Mouse (Mus musculus) intestine, postnatal 0 days (tissue): ENCODE measurements around the gene Eid1. TPM values are rescaled to one million over a fixed set of nuclear protein-coding genes. Genes with fewer than 3 reads are reported as not detected.

Experiments
- ATAC-seq: fragments of 200-750 bp; cut with Nextera tagmentation; 2 replicates; pipeline ENCODE4 v1.8.0; 2017; ENCODE audit warnings: mild to moderate bottlenecking, moderate TSS enrichment, moderate library complexity
- H3K27ac ChIP-seq: fragments of 300-500 bp; sonication (generic); 2 replicates; pipeline ENCODE4 v1.5.1; 2014; ENCODE audit warnings: mild to moderate bottlenecking, low read depth, low read length, moderate library complexity
- H3K27me3 ChIP-seq: fragments of 300-500 bp; sonication (generic); replicated peaks from 2 replicates; pipeline ENCODE4 v1.6.1; 2014; ENCODE audit warnings: low read length, mixed read lengths; ENCODE audit not compliant: control insufficient read depth, insufficient read depth
- H3K36me3 ChIP-seq: fragments of 300-500 bp; sonication (generic); 2 replicates; pipeline ENCODE4 v1.6.1; 2014; ENCODE audit warnings: mild to moderate bottlenecking, moderate library complexity; ENCODE audit not compliant: control insufficient read depth, insufficient read depth
- H3K4me1 ChIP-seq: fragments of 300-500 bp; sonication (generic); replicated peaks from 2 replicates; pipeline ENCODE4 v1.6.1; 2014; ENCODE audit warnings: antibody characterized with exemption, low read length, mixed read lengths; ENCODE audit not compliant: control insufficient read depth, insufficient read depth
- H3K4me2 ChIP-seq: fragments of 300-500 bp; sonication (generic); replicated peaks from 2 replicates; pipeline ENCODE4 v1.6.1; 2014; ENCODE audit warnings: low read depth, mild to moderate bottlenecking, moderate library complexity
- H3K4me3 ChIP-seq: fragments of 300-500 bp; sonication (generic); 2 replicates; pipeline ENCODE4 v1.5.1; 2014; ENCODE audit warnings: low read depth, low read length
- H3K9ac ChIP-seq: fragments of 300-500 bp; sonication (generic); 2 replicates; pipeline ENCODE4 v1.6.1; 2014; ENCODE audit warnings: mild to moderate bottlenecking, low read depth, low read length
- H3K9me3 ChIP-seq: fragments of 300-500 bp; sonication (generic); 2 replicates; pipeline ENCODE4 v1.6.1; 2016; ENCODE audit warnings: mixed run types; ENCODE audit not compliant: control insufficient read depth
- CTCF ChIP-seq: sonication (generic); IDR thresholded peaks from 2 replicates; pipeline ENCODE4 v1.5.1; 2016; ENCODE audit warnings: low read depth, mild to moderate bottlenecking, control low read depth, antibody characterized with exemption, moderate library complexity
- WGBS: fragments of 180-500 bp; shearing (Covaris S2); extraction: QIAGEN DNeasy Blood & Tissue Kit; methylation state at CpG from one replicate; pipeline ENCODE4 v1.1.7; 2014; 5-methylcytosine and 5-hydroxymethylcytosine counted together
- polyA plus RNA-seq: library from polyadenylated mRNA; unstranded; fragments of >200 nt; fragmentation: Nextera tagmentation; extraction: Ambion mirVana; gene quantifications from 2 replicates; pipeline ENCODE4 v1.2.1, GENCODE M21; 2015

Eid1 gene
- polyA plus RNA-seq, 1 experiment from 2014 or later, result 67.4 TPM

DNA sequence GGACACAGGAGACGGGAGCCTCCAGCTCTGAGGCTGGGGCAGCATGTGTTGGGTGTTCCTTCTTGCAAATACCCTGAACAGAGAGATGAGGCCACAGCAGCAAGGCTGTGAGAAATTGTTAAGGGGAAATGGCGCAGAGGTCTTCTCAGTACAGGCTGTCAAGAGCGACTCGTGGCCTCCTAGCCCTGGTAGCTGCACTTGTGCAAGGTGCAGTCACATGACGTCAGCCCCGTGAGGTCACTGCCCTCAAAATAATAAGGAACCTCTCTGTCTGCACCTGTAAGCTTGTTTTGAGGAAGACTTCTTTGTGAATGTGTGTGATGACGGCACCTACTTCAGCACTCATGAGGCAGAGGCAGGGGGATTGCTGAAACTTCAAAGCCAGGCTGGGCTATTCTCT, 11.0 kb downstream of the Eid1 start:
- ATAC-seq, result peak; percentile 75

DNA sequence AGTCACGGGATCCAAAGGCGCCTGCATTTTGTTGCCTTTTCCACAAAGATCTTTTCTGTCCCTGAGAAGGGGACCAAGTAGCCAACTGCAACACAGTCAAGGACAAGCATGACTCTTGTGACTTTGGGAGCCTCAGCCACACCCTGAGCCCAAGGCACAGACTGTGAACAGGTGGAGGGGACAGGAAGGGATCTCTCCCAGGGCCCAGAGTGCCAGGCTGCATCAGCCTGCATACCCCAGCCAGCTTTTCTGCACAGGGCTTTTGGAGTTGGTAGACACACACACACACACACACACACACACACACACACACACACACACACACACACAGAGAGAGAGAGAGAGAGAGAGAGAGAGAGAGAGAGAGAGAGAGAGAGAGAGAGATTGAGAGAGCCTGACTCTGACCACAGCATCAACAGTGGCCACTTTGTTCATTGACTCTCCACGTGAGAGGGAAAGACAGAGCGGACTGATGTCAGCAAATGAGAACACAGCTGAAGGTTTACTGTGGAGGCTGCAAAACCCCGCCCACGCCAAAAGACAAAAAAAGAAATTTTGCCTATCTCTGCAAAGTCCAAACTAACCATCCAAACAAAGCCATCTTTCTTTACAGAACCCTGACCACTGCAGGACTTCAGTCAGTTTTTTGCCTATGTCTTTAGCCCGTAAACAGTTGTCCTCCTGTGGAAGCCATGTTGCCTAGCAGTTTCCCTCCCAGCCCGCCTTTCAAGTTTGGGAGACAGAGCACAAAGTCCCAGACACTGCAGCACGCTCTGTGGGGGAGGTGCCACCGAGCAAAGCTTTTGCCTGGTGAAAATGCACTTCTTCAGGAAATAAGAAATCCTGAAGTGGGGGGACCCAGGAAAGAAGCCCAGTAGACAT, 11.9 kb downstream of the Eid1 start:
- Histone ChIP-seq H3K4me3 (no peak overlapping the region), H3K4me1 (peaks cover 5% of the 10 kb centered on the region; the same call in 1 of the 2 replicates), H3K27me3 (no peaks in the 10 kb centered on the region), H3K36me3 (no peaks in the 10 kb centered on the region), H3K27ac (no peak overlapping the region), H3K9ac (no peak overlapping the region), H3K9me3 (no peaks in the 10 kb centered on the region), H3K4me2 (no peak overlapping the region)
- 0 out of 2 replicates have a peak, but pooled peaks have one; percentile 33 for ATAC-seq
- TF ChIP-seq CTCF, result no peak
- WGBS, result 47% methylated on average over 10 of the region's 10 CpGs

More for the DNA sequence above, 11.0 kb downstream of the Eid1 start:
- no peak for TF ChIP-seq CTCF
- H3K4me1 ChIP-seq, result peaks cover 5% of the 10 kb centered on the region; the same call in 1 of the 2 replicates
- no peak overlapping the region for H3K27ac ChIP-seq
- H3K27me3 ChIP-seq, result no peaks in the 10 kb centered on the region
- H3K9ac ChIP-seq, result no peak overlapping the region
- H3K4me2 ChIP-seq, result no peak overlapping the region
- H3K36me3 ChIP-seq, result no peaks in the 10 kb centered on the region
- no peak overlapping the region for H3K4me3 ChIP-seq
- no peaks in the 10 kb centered on the region for H3K9me3 ChIP-seq
- 63% methylated on average over 7 of the region's 7 CpGs for WGBS

DNA sequence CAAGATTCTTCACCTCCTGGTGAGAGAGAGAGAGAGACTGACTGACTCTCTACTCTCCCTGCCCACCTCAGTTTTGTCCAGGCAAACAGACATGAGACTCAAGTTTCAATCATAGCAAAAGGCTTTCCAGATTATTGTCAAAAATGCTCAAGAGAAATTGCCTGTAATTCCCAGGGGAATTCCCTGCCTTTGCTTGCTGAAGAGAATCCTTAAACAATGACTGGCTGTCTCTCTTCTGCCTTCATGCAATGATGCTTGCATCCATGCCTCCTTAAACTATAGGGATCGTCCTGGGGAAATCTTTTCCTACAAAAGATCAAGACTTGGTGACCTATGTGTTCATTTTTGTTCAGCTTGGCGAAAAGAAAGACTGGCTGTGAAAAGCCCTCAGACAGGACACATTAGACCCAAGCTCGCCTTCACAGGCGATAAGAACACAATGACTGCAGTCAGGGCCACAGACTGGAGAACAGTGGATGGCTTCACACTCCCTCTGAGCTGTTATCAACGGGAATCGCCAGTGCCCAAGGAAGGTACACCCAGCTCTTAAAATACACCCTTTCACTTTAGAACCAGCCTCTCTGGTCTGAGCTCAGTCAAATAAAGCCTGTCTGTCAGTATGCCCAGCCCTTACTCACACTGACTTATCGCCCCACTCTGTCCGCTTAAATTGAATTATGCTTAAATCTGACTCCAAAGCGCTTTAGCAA, 12.7 kb downstream of the Eid1 start:
- Histone ChIP-seq H3K4me2 (no peak overlapping the region), H3K4me1 (peaks cover 5% of the 10 kb centered on the region; the same call in 1 of the 2 replicates), H3K27ac (no peak overlapping the region), H3K9me3 (no peaks in the 10 kb centered on the region), H3K36me3 (no peaks in the 10 kb centered on the region), H3K27me3 (no peaks in the 10 kb centered on the region), H3K4me3 (no peak overlapping the region), H3K9ac (no peak overlapping the region)
- ATAC-seq, result no peak
- TF ChIP-seq CTCF, result no peak
- 61% methylated on average over 9 of the region's 9 CpGs for WGBS

DNA sequence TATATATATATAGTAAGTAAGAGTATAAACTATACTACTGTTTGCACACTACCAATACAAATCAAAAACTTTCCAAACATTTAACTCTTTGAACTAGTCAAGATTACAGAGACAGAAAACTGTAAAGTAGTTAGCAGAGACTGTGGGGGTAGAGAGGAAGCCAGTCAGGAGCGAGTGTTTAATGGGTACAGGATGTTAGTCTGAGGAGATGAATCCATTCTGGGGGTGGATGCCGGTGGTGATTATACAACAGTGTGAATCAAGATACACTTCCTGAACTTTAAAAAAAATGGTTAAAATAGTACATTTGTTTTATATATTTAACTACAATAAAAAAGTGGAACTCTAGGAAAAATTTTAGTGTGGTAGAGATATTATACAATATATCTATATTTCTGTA, 19.1 kb downstream of the Eid1 start:
- H3K27ac ChIP-seq, result no peak overlapping the region
- ATAC-seq, result no peak
- no peak overlapping the region for H3K4me2 ChIP-seq
- H3K27me3 ChIP-seq, result no peaks in the 10 kb centered on the region
- no peak overlapping the region for H3K9ac ChIP-seq
- WGBS, result 51% methylated on average over 2 of the region's 2 CpGs
- H3K4me3 ChIP-seq, result no peak overlapping the region
- no peaks in the 10 kb centered on the region for H3K4me1 ChIP-seq
- no peaks in the 10 kb centered on the region for H3K36me3 ChIP-seq
- TF ChIP-seq CTCF, result no peak
- no peaks in the 10 kb centered on the region for H3K9me3 ChIP-seq

DNA sequence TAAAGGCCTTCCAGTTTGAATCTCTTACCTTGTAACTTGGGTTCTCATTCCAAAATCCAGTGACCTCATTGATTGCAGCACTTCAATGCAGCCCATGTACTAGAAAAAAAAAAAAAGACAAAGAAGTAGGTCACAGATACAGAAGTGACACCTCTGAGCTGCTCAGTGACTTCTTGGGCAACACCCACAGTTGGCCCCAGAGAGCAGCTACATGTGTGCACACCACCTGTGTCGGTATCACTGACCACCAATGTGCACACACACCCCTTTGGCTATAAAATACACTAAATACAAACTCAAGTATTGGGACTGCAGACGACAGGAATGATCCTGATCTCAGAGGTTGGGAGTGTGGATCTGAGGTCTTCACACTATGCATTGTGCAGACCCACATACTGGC, 21.9 kb downstream of the Eid1 start:
- no peak overlapping the region for H3K27ac ChIP-seq
- no peak for TF ChIP-seq CTCF
- H3K9me3 ChIP-seq, result no peaks in the 10 kb centered on the region
- H3K4me2 ChIP-seq, result no peak overlapping the region
- H3K4me1 ChIP-seq, result no peaks in the 10 kb centered on the region
- H3K27me3 ChIP-seq, result no peaks in the 10 kb centered on the region
- no peak overlapping the region for H3K9ac ChIP-seq
- ATAC-seq, result no peak
- no peak overlapping the region for H3K4me3 ChIP-seq
- no peaks in the 10 kb centered on the region for H3K36me3 ChIP-seq
- WGBS, result 78% methylated on average over 2 of the region's 2 CpGs

DNA sequence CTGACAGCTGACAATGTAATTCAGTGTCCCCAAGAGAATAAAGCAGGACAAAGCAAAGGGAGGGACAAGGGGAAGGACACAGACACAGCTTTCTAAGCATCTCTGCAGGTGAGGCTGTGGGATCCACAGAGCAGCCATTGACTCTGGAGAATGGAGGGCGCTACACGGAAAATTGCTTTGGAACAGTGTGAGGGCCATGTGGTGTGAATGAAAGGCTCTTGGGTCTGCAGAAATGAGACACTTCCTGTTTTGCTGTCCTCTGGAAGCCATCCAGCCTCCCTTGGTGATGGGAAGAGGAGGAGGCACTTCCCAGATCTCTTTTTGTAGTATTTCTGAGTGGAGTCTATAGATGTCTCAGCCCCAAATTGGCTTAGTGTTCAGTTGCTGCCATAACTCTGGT, 23.3 kb downstream of the Eid1 start:
- Histone ChIP-seq H3K9me3 (no peaks in the 10 kb centered on the region), H3K9ac (no peak overlapping the region), H3K4me3 (no peak overlapping the region), H3K4me1 (no peaks in the 10 kb centered on the region), H3K27ac (no peak overlapping the region), H3K36me3 (no peaks in the 10 kb centered on the region), H3K4me2 (no peak overlapping the region), H3K27me3 (no peaks in the 10 kb centered on the region)
- WGBS, result 54% methylated on average over 2 of the region's 2 CpGs
- TF ChIP-seq CTCF, result no peak
- ATAC-seq, result no peak
